Mouse (Mus musculus) liver, adult 2 months (tissue): Measurements from ENCODE around the gene Cavin3.

ENCODE experiments used
- CTCF ChIP-seq: fragments of 200-500 bp; IDR thresholded peaks from 2 replicates; pipeline ENCODE4 v1.5.1; 2011; ENCODE audit warnings: low read depth, low read length, control low read depth
- POLR2A ChIP-seq: fragments of 200-500 bp; IDR thresholded peaks from 2 replicates; pipeline ENCODE4 v1.6.1; 2011; ENCODE audit warnings: low read length, control low read depth; ENCODE audit not compliant: insufficient read depth; ENCODE audit errors: extremely low read depth

DNA sequence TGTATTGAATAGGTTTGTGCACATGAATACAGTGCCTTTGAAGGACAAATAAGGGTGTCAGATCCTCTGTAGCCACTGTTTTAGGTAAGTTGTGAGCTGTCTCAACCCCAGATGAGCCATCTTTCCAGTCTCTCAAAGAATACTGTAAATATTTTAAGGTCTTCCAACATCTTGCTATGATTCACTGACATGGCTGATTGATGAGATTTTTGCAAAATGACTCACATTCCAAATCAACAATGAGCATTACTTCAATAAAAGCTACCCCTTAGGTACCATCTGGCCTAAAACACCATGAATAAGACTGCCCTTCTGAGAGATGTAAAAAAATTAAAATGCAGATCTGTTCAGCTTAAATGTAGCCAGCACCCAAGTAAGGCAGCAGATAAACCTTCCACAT is 23.6 kb downstream of the Cavin3 start:
- TF ChIP-seq CTCF (no peak), POLR2A (no peak)
